26 mouse cellular contexts compared by ENCODE assay signal in the genomic region with DNA sequence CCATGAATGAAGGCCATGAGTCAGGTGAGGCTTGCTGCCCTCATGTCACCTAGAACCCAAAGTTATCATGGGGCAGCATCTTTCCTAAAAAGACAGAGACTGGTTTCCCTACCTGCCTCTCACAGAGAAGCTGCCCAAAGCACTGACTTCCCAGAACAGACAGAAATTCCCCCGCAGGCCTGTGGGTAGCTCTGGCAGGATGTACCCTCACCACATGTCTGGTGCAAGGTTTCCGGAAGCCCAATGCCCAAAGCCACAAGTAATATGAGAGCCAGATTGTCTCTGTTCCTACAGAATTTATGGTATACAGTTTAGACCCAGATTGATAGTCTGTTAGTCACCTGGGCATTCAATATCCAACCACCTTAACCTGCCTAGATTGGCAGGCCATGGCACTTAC. TPM values are rescaled to one million over a fixed set of nuclear protein-coding genes. Genes with fewer than 3 reads are reported as not detected.
DNase-seq lines count a peak whose midpoint lies in the region; ATAC-seq and TF ChIP-seq lines count a peak whose summit lies in the region.
"Had no signal": no experiment of that assay in that cellular context is flagged by ENCODE, and none has a peak within 500 bp of the region (broad histone marks: within the 10 kb centered on the region; RNA-seq: fewer than 3 reads in every experiment).

No protein-coding gene starts in this region.

- H3K27ac ChIP-seq in layer of hippocampus, adult 2 months, result no peak overlapping the region
- H3K27ac ChIP-seq: embryonic facial prominence, embryonic 12.5 days; forebrain, embryonic 12.5 days; heart, embryonic 13.5 days; hindbrain, embryonic 14.5 days had no signal

- no peak overlapping the region for H3K4me3 ChIP-seq in layer of hippocampus, adult 2 months
- H3K4me3 ChIP-seq: embryonic facial prominence, embryonic 12.5 days; forebrain, embryonic 12.5 days; heart, embryonic 13.5 days had no signal

- peak; percentile 61 for ATAC-seq in CD4-positive, CD25-positive, alpha-beta regulatory T cell, adult 4 months
- 0 out of 2 replicates have a peak, but pooled peaks have one; percentile 11 for ATAC-seq in erythroid progenitor cell, adult 5-6 weeks (replicated peaks; ENCODE audit: low FRiP score, poor library complexity, severe bottlenecking)
- peak; percentile 67 for ATAC-seq in megakaryocyte, adult 5-6 weeks (ENCODE audit: poor library complexity, severe bottlenecking)
- ATAC-seq: forebrain, embryonic 16.5 days; intestine, embryonic 16.5 days had no signal

- no peak for DNase-seq in layer of hippocampus, adult 9-10 months (ENCODE audit: low spot score)
- no peak for DNase-seq in spleen, adult 18-20 months
- no peak for DNase-seq in layer of hippocampus, adult 2 months (ENCODE audit: low spot score in 2 of 2)
- DNase-seq: adrenal gland, postnatal 10 days; B cell, adult 2 months; cerebellum, adult 11 months; cerebellum, adult 8-10 months; cerebellum, postnatal 14 days; gastrocnemius, postnatal 14 days; heart, adult 11 months; heart, postnatal 36 days had no signal

- TF ChIP-seq CTCF in layer of hippocampus, adult 2 months (conservative IDR thresholded peaks at IDR 0.05), result no peak

RNA-seq across cellular contexts. Expression of a gene that starts 16.2 kb away (rescaled TPM):
- polyA plus RNA-seq in CD4-positive, CD25-positive, alpha-beta regulatory T cell, adult 4 months (2017; shearing (Covaris generic)), result 1 to 10 TPM; 3.4 to 4.3 TPM
- 12.2 and 12.3 TPM in 2 replicates for total RNA-seq in erythroid progenitor cell, adult 5-6 weeks (2015; ENCODE audit: low replicate concordance)
- total RNA-seq in erythroid progenitor cell, adult 5-6 weeks (2017; ENCODE audit: low replicate concordance), result 7.5 and 15.5 TPM in 2 replicates
- total RNA-seq in megakaryocyte, adult 5-6 weeks (2015), result 1.4 and 2.5 TPM in 2 replicates
- 2.3 and 3.9 TPM in 2 replicates for total RNA-seq in megakaryocyte, adult 5-6 weeks (2017)
- 1 to 10 TPM; 5.8 to 8.3 TPM for total RNA-seq in layer of hippocampus, adult 2 months (2021)

RNA-seq across cellular contexts. Expression of a gene that starts 50.0 kb away (rescaled TPM):
- polyA plus RNA-seq in CD4-positive, CD25-positive, alpha-beta regulatory T cell, adult 4 months (2017; shearing (Covaris generic)), result not detected
- not detected in 2 replicates for total RNA-seq in erythroid progenitor cell, adult 5-6 weeks (2015; ENCODE audit: low replicate concordance)
- total RNA-seq in erythroid progenitor cell, adult 5-6 weeks (2017; ENCODE audit: low replicate concordance), result not detected in 2 replicates
- total RNA-seq in megakaryocyte, adult 5-6 weeks (2015), result not detected in 2 replicates
- total RNA-seq in megakaryocyte, adult 5-6 weeks (2017), result not detected in 2 replicates
- total RNA-seq in layer of hippocampus, adult 2 months (2021), result not detected
- total RNA-seq: adrenal gland, postnatal 10 days; adrenal gland, postnatal 4 days; gastrocnemius, adult 18-20 months; gastrocnemius, postnatal 14 days; heart, postnatal 36 days had no signal
- polyA plus RNA-seq: brain, embryonic 14.5 days; cortical plate, adult 2 months; forebrain, embryonic 12.5 days; forebrain, embryonic 16.5 days; frontal cortex, adult 2 months; heart, postnatal 0 days; hindbrain, embryonic 14.5 days had no signal

RNA-seq across cellular contexts. Expression of a gene that starts 53.9 kb away (rescaled TPM):
- 100 to 1,000 TPM; 108 to 109 TPM for polyA plus RNA-seq in CD4-positive, CD25-positive, alpha-beta regulatory T cell, adult 4 months (2017; shearing (Covaris generic))
- 19.8 and 23.5 TPM in 2 replicates for total RNA-seq in erythroid progenitor cell, adult 5-6 weeks (2015; ENCODE audit: low replicate concordance)
- total RNA-seq in erythroid progenitor cell, adult 5-6 weeks (2017; ENCODE audit: low replicate concordance), result 45.3 and 90.6 TPM in 2 replicates
- total RNA-seq in megakaryocyte, adult 5-6 weeks (2015), result 37.8 and 55.2 TPM in 2 replicates
- total RNA-seq in megakaryocyte, adult 5-6 weeks (2017), result 61.6 and 102 TPM in 2 replicates
- total RNA-seq in layer of hippocampus, adult 2 months (2021), result 10 to 100 TPM; 74.7 to 75.2 TPM

Comparison
In these comparisons a context has a peak if more than half of its experiments do, and no peak if none do; other contexts are left out.
1. ATAC-seq: peak in every context shown above with its lines; median percentile 67 in megakaryocyte, adult 5-6 weeks; 61 in CD4-positive, CD25-positive, alpha-beta regulatory T cell, adult 4 months; 11 in erythroid progenitor cell, adult 5-6 weeks.